Mouse (Mus musculus) midbrain, embryonic 14.5 days (tissue): ENCODE measurements at regions not wholly inside any gene's neighbourhood (a gene's known extent, or its start where the extent isn't known, plus 50 kb on each side); places are given as distances from the start of the nearest gene placed in this dataset.

Source experiments
- ATAC-seq: fragments of 200-750 bp; cut with Nextera tagmentation; 2 replicates; pipeline ENCODE4 v1.8.0; 2017; ENCODE audit warnings: moderate number of reproducible peaks, moderate library complexity; ENCODE audit not compliant: low FRiP score, low TSS enrichment
- DNase-seq: peaks from one replicate; pipeline ENCODE4 v3.0.0-alpha.2; 2015
- H3K27ac ChIP-seq: fragments of 300-500 bp; sonication (generic); replicated peaks from 2 replicates; pipeline ENCODE4 v1.5.1; 2014; ENCODE audit warnings: mild to moderate bottlenecking, low read depth, low read length, moderate library complexity
- H3K27me3 ChIP-seq: fragments of 300-500 bp; sonication (generic); 2 replicates; pipeline ENCODE4 v1.6.1; 2014; ENCODE audit warnings: low read length, control low read depth, mixed read lengths; ENCODE audit not compliant: control insufficient read depth, insufficient read depth
- H3K36me3 ChIP-seq: fragments of 300-500 bp; sonication (generic); 2 replicates; pipeline ENCODE4 v1.6.1; 2014; ENCODE audit warnings: low read length, control low read depth; ENCODE audit not compliant: control insufficient read depth, insufficient read depth
- H3K4me1 ChIP-seq: fragments of 300-500 bp; sonication (generic); 2 replicates; pipeline ENCODE4 v1.6.1; 2014; ENCODE audit warnings: mild to moderate bottlenecking, antibody characterized with exemption, low read length, control low read depth; ENCODE audit not compliant: control insufficient read depth, insufficient read depth
- H3K4me2 ChIP-seq: fragments of 300-500 bp; sonication (generic); 2 replicates; pipeline ENCODE4 v1.6.1; 2014; ENCODE audit warnings: mild to moderate bottlenecking, low read length, moderate library complexity
- H3K4me3 ChIP-seq: fragments of 300-500 bp; sonication (generic); replicated peaks from 2 replicates; pipeline ENCODE4 v1.5.1; 2014; ENCODE audit warnings: low read depth, low read length
- H3K9ac ChIP-seq: fragments of 300-500 bp; sonication (generic); replicated peaks from 2 replicates; pipeline ENCODE4 v1.6.1; 2014; ENCODE audit warnings: mild to moderate bottlenecking, low read length, moderate library complexity
- H3K9me3 ChIP-seq: fragments of 300-500 bp; sonication (generic); 2 replicates; pipeline ENCODE4 v1.6.1; 2016; ENCODE audit warnings: low read length, control low read depth, mixed read lengths; ENCODE audit not compliant: control insufficient read depth
- WGBS: fragments of 180-500 bp; shearing (Covaris S2); extraction: QIAGEN DNeasy Blood & Tissue Kit; methylation state at CpG from one replicate; pipeline ENCODE4 v1.1.7; 2014; 5-methylcytosine and 5-hydroxymethylcytosine counted together

DNA sequence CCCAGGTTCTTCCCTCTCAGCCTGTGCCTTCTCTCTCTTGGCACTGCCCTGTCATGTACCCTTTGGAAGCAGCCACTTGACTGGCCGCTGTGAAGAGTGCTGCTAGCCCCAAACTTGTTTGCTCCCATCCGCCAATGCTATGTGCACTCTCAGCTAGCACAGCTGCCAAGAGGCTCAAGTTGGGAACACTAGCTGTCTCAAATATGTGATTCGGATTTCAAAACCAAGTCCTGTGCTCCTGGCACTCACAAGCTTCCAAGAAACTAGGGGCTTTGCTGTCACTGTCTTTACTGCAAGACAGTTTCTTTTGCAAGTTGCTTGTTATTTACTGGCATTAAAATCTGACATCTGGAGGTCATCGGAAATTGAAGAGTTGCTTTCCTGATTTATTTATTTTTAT is 138.6 kb upstream of the Sgk1 start:
- no peak overlapping the region for H3K4me3 ChIP-seq
- DNase-seq (no peak), ATAC-seq (no peak)
- no peaks in the 10 kb centered on the region for H3K36me3 ChIP-seq
- no peak overlapping the region for H3K27ac ChIP-seq
- no peaks in the 10 kb centered on the region for H3K27me3 ChIP-seq
- no peak overlapping the region for H3K9ac ChIP-seq
- H3K4me2 ChIP-seq = no peak overlapping the region
- H3K4me1 ChIP-seq = peaks cover 3% of the 10 kb centered on the region; the same call in 1 of the 2 replicates
- WGBS = 93% methylated on average over 4 of the region's 4 CpGs
- no peaks in the 10 kb centered on the region for H3K9me3 ChIP-seq

- no peak overlapping the region for H3K4me3 ChIP-seq
- ATAC-seq (no peak), DNase-seq (no peak)
- no peaks in the 10 kb centered on the region for H3K27me3 ChIP-seq
- no peaks in the 10 kb centered on the region for H3K36me3 ChIP-seq
- no peak overlapping the region for H3K9ac ChIP-seq
- no peaks in the 10 kb centered on the region for H3K9me3 ChIP-seq
- 81% methylated on average over 6 of the region's 6 CpGs for WGBS
- peaks cover 3% of the 10 kb centered on the region; the same call in 1 of the 2 replicates for H3K4me1 ChIP-seq
- H3K4me2 ChIP-seq = no peak overlapping the region
- H3K27ac ChIP-seq = no peak overlapping the region
These were observed 137.5 kb upstream of the Sgk1 start for GRCm38 (mm10) chr10:21744341-21744955.

DNA sequence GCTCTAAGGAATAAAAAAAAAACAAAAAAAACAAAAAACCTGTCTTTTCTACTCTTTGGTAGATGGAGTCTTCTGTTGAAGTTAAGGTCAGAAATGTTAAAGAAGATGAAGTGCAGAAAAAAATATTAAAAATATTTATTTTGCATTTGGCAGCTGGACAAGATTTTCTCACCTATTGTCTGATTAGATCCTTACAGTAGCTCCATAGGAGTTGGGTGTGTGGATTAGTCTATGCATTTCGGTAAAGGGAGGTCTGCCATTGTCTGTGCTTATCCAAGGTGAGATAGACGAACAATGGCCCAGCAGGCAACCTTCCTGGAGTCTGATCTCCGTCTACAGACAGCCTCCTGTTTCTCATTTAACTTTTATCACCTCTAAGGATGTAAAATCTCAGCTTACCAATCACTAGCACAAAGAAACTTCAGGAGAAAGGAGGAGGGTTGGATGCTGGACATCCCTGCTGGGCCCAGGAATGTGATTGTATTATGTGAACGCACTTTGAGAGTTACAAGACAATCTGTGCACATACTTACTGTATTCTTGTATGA is 136.0 kb upstream of the Sgk1 start:
- Histone ChIP-seq H3K4me3 (no peak overlapping the region), H3K4me2 (no peak overlapping the region), H3K9ac (no peak overlapping the region), H3K4me1 (peaks cover 3% of the 10 kb centered on the region; the same call in 1 of the 2 replicates), H3K27me3 (no peaks in the 10 kb centered on the region), H3K27ac (no peak overlapping the region), H3K9me3 (no peaks in the 10 kb centered on the region), H3K36me3 (no peaks in the 10 kb centered on the region)
- no peak for ATAC-seq
- no peak for DNase-seq
- 11% methylated on average over 4 of the region's 4 CpGs for WGBS

DNA sequence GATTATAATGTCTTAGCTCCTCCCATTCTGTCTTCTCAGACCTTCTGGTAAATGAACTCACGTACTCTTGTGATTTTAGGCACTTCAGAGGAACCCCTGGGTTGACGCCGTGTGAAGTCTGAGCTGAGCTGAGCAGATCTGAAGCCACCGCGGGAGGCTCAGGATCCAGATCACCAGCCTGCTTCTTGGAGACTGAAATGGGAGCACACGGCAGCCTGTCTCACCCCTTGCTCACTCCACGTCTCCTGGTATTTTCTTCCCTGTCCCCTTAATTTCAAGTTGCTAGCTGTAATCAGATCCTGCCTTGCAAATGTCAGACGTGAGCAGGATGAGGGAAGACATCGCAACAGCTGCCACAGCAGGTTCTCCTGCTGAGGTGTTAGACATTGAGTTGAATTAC is 135.3 kb upstream of the Sgk1 start:
- no peak for ATAC-seq

DNA sequence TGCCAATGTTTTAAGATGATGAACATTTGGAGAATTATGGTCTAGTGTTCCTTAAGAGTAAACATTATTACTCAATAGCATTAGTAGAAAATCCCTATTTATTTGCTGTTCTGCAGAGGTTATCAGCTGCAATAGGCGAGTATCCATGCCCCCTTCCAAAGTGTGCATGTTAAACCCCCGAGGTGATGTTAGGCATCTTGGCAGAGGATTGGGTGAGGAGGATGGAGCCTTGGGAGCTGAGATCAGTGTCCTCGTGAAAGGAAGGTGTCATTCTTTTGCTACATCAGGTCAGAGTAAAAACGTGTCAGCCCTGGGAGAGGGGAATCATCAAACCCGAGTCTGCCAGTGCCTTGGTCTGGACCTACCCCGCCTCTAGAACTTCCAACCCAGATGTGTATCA is 130.7 kb upstream of the Sgk1 start:
- Histone ChIP-seq H3K4me2 (no peak overlapping the region), H3K9me3 (no peaks in the 10 kb centered on the region), H3K36me3 (no peaks in the 10 kb centered on the region), H3K27me3 (no peaks in the 10 kb centered on the region), H3K9ac (no peak overlapping the region), H3K4me3 (no peak overlapping the region), H3K4me1 (peaks cover 14% of the 10 kb centered on the region), H3K27ac (no peak overlapping the region)
- WGBS = 84% methylated on average over 6 of the region's 6 CpGs
- DNase-seq = no peak
- ATAC-seq = no peak

More for the DNA sequence above, 135.3 kb upstream of the Sgk1 start:
- 13% methylated on average over 9 of the region's 9 CpGs for WGBS
- H3K36me3 ChIP-seq = no peaks in the 10 kb centered on the region
- no peak overlapping the region for H3K4me3 ChIP-seq
- H3K4me2 ChIP-seq = no peak overlapping the region
- H3K9me3 ChIP-seq = no peaks in the 10 kb centered on the region
- H3K9ac ChIP-seq = no peak overlapping the region
- H3K4me1 ChIP-seq = peaks cover 3% of the 10 kb centered on the region; the same call in 1 of the 2 replicates
- H3K27me3 ChIP-seq = no peaks in the 10 kb centered on the region
- no peak for DNase-seq
- H3K27ac ChIP-seq = no peak overlapping the region

- Histone ChIP-seq H3K4me1 (peaks cover 11% of the 10 kb centered on the region), H3K9me3 (no peaks in the 10 kb centered on the region), H3K27ac (no peak overlapping the region), H3K9ac (no peak overlapping the region), H3K27me3 (no peaks in the 10 kb centered on the region), H3K4me2 (no peak overlapping the region), H3K36me3 (no peaks in the 10 kb centered on the region), H3K4me3 (no peak overlapping the region)
- DNase-seq = no peak
- WGBS = 41% methylated on average over 3 of the region's 3 CpGs
- no peak for ATAC-seq
These were observed 129.6 kb upstream of the Sgk1 start for GRCm38 (mm10) chr10:21752392-21752791.

GRCm38 (mm10) chr10:21754763-21755548 is 127.0 kb upstream of the Sgk1 start:
- 33% methylated on average over 12 of the region's 12 CpGs for WGBS
- H3K9me3 ChIP-seq = no peaks in the 10 kb centered on the region
- DNase-seq = peak; percentile 65
- H3K4me2 ChIP-seq = no peak overlapping the region
- H3K4me3 ChIP-seq = no peak overlapping the region
- ATAC-seq = peak; percentile 65; the same call in 1 of the 2 replicates
- H3K36me3 ChIP-seq = no peaks in the 10 kb centered on the region
- H3K9ac ChIP-seq = no peak overlapping the region
- H3K27ac ChIP-seq = peak overlapping the region; percentile 76
- H3K4me1 ChIP-seq = peaks cover 11% of the 10 kb centered on the region
- H3K27me3 ChIP-seq = no peaks in the 10 kb centered on the region

DNA sequence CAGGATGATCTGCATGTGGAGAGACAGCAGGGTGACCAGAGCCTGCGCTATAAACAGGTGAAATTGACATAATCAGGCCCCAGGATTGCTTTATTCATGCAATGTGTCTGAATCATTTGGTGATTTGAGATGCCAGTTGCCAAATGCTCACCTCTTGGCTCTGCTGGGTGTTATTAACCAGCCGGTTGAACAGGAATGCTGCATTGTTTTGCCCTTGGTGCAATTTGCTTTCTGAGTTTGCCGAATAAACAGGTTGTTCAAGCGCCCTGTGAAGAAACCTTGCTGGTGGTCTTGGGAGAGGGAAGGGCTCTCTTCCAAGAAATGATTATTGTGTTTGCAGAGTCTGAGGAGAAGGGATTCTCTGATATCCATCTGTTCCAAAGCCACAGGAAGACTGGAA is 126.3 kb upstream of the Sgk1 start:
- peak overlapping the region; percentile 76 for H3K27ac ChIP-seq
- H3K9me3 ChIP-seq = no peaks in the 10 kb centered on the region
- WGBS = 87% methylated on average over 4 of the region's 4 CpGs
- H3K36me3 ChIP-seq = no peaks in the 10 kb centered on the region
- no peak for ATAC-seq
- no peak overlapping the region for H3K9ac ChIP-seq
- H3K27me3 ChIP-seq = no peaks in the 10 kb centered on the region
- peaks cover 11% of the 10 kb centered on the region for H3K4me1 ChIP-seq
- H3K4me2 ChIP-seq = no peak overlapping the region
- H3K4me3 ChIP-seq = no peak overlapping the region
- no peak for DNase-seq
